Mouse (Mus musculus): Measurements from ENCODE around the gene Hoxb9. TPM values are rescaled to one million over a fixed set of nuclear protein-coding genes. Genes with fewer than 3 reads are reported as not detected.

The Hoxb9 gene
- total RNA-seq, 1 experiment: 3.3 TPM

Other genes with a start within 250 kb of the Hoxb9 start
- 0.89 and 1.5 TPM in 2 replicates for gene Gip, start 246.9 kb upstream of the Hoxb9 start, total RNA-seq (2012; rRNA removed)
- 51.5 and 79.4 TPM in 2 replicates for gene Snf8, start 236.6 kb upstream of the Hoxb9 start, total RNA-seq (2012; rRNA removed)
- gene Ube2z, start 206.1 kb upstream of the Hoxb9 start, total RNA-seq (2012; rRNA removed): 42.5 and 75.9 TPM in 2 replicates
- gene Atp5g1, start 195.8 kb upstream of the Hoxb9 start, total RNA-seq (2012; rRNA removed): 726 and 963 TPM in 2 replicates
- gene Calcoco2, start 159.5 kb upstream of the Hoxb9 start, total RNA-seq (2012; rRNA removed): 23.3 and 160 TPM in 2 replicates
- 5.0 and 5.4 TPM in 2 replicates for gene Ttll6, start 137.7 kb upstream of the Hoxb9 start, total RNA-seq (2012; rRNA removed)
- gene Hoxb13, start 77.1 kb upstream of the Hoxb9 start, total RNA-seq (2012; rRNA removed): 0.48 and 1.4 TPM in 2 replicates
- gene Hoxb8, start 10.4 kb downstream of the Hoxb9 start, total RNA-seq (2012; rRNA removed): 0.18 TPM in 1 of 2 replicates, not detected in the other
- gene Hoxb7, start 15.2 kb downstream of the Hoxb9 start, total RNA-seq (2012; rRNA removed): 0.98 TPM in 1 of 2 replicates, not detected in the other
- gene Hoxb6, start 21.0 kb downstream of the Hoxb9 start, total RNA-seq (2012; rRNA removed): 0.22 and 0.26 TPM in 2 replicates
- 0.09 and 0.16 TPM in 2 replicates for gene Hoxb5, start 31.9 kb downstream of the Hoxb9 start, total RNA-seq (2012; rRNA removed)
- gene Hoxb4, start 46.8 kb downstream of the Hoxb9 start, total RNA-seq (2012; rRNA removed): 0.21 and 1.2 TPM in 2 replicates
- 0.54 TPM in 1 of 2 replicates, not detected in the other for gene Hoxb3, start 51.9 kb downstream of the Hoxb9 start, total RNA-seq (2012; rRNA removed)
- 0.62 TPM in 1 of 2 replicates, not detected in the other for gene Hoxb2, start 79.1 kb downstream of the Hoxb9 start, total RNA-seq (2012; rRNA removed)
- 0.37 and 0.49 TPM in 2 replicates for gene Hoxb1, start 94.3 kb downstream of the Hoxb9 start, total RNA-seq (2012; rRNA removed)
- 0.37 and 0.40 TPM in 2 replicates for gene Skap1, start 193.1 kb downstream of the Hoxb9 start, total RNA-seq (2012; rRNA removed)

All from ES-E14 (cell line).